Mouse (Mus musculus): Measurements from ENCODE around the gene Sarnp. TPM values are rescaled to one million over a fixed set of nuclear protein-coding genes. Genes with fewer than 3 reads are reported as not detected.

Gene Sarnp
- polyA plus RNA-seq (2015; fragmentation: Nextera tagmentation; extraction: Ambion mirVana): 190 and 199 TPM in 2 replicates

DNA sequence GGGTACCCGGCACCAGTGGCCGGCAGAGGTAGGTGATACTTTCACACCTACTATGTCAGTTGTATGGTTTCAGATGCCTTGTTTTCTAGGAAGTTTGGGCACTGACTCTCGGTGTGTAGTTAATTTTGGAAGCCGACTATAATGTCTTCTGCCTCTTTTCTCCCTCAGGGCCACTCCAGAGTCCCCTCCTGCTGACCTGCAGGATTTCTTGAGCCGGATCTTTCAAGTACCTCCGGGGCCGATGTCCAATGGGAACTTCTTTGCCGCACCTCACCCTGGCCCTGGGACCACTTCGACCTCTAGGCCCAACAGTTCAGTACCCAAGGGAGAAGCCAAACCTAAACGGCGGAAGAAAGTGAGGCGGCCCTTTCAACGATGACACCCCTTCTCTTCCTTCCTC, at the start of gene Sarnp:
Gene Sarnp (plus strand): TSS at position 301 of the 400 bp plus-strand sequence.
- Histone ChIP-seq H3K36me3 (peaks cover 69% of the 10 kb centered on the region), H3K4me3 (no peak within 1 kb of the TSS), H3K9ac (replicated peaks) (no peak within 1 kb of the TSS), H3K27ac (replicated peaks) (no peak within 1 kb of the TSS), H3K4me2 (replicated peaks) (no peak within 1 kb of the TSS), H3K9me3 (no peaks in the 10 kb centered on the region), H3K27me3 (no peaks in the 10 kb centered on the region), H3K4me1 (peaks cover 12% of the 10 kb centered on the region)
- WGBS: 94% methylated on average over 13 of the region's 13 CpGs
- no peak for ATAC-seq (replicated peaks)

- ATAC-seq (replicated peaks): no peak
- Histone ChIP-seq H3K4me1 (no peaks in the 10 kb centered on the region), H3K27me3 (no peaks in the 10 kb centered on the region), H3K36me3 (0 out of 2 replicates have a peak, but pooled peaks cover 3% of the 10 kb centered on the region), H3K4me2 (replicated peaks) (no peak overlapping the region), H3K27ac (replicated peaks) (no peak overlapping the region), H3K9me3 (no peaks in the 10 kb centered on the region), H3K4me3 (no peak overlapping the region), H3K9ac (replicated peaks) (no peak overlapping the region)
- 85% methylated on average over 2 of the region's 2 CpGs for WGBS
Measured at GRCm38 (mm10) chr10:128772895-128773294, 44.2 kb upstream of the Sarnp start.

GRCm38 (mm10) chr10:128773685-128774084, 43.4 kb upstream of the Sarnp start:
- Histone ChIP-seq H3K4me3 (no peak overlapping the region), H3K4me2 (replicated peaks) (no peak overlapping the region), H3K4me1 (no peaks in the 10 kb centered on the region), H3K27ac (replicated peaks) (no peak overlapping the region), H3K36me3 (0 out of 2 replicates have a peak, but pooled peaks cover 3% of the 10 kb centered on the region), H3K9ac (replicated peaks) (no peak overlapping the region), H3K27me3 (no peaks in the 10 kb centered on the region), H3K9me3 (no peaks in the 10 kb centered on the region)
- 32% methylated on average over 5 of the region's 5 CpGs for WGBS
- ATAC-seq (replicated peaks): no peak

DNA sequence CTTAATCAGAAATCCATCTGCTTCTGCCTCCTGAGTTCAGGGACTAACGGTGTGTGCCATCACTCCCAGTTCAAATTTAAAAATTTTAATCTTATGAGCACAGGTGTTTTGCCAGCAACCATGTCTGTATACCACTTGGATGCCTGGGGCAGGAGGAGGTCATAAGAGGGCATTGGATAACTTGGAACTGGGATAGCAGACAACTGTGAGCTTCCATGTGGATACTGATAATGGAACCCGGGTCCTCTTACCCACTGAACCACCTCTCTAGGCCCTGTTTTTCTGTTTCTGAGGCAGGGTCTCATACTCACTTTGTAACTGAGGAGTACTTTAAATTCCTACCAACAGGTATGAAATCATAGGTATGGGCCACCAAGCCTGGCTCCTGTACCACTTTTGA, 38.7 kb upstream of the Sarnp start:
- H3K4me1 ChIP-seq: no peaks in the 10 kb centered on the region
- H3K4me2 ChIP-seq (replicated peaks): no peak overlapping the region
- no peaks in the 10 kb centered on the region for H3K9me3 ChIP-seq
- no peak for ATAC-seq (replicated peaks)
- H3K9ac ChIP-seq (replicated peaks): no peak overlapping the region
- no peak overlapping the region for H3K4me3 ChIP-seq
- no peaks in the 10 kb centered on the region for H3K27me3 ChIP-seq
- H3K27ac ChIP-seq (replicated peaks): no peak overlapping the region
- H3K36me3 ChIP-seq: no peaks in the 10 kb centered on the region
- WGBS: 89% methylated on average over 2 of the region's 2 CpGs

DNA sequence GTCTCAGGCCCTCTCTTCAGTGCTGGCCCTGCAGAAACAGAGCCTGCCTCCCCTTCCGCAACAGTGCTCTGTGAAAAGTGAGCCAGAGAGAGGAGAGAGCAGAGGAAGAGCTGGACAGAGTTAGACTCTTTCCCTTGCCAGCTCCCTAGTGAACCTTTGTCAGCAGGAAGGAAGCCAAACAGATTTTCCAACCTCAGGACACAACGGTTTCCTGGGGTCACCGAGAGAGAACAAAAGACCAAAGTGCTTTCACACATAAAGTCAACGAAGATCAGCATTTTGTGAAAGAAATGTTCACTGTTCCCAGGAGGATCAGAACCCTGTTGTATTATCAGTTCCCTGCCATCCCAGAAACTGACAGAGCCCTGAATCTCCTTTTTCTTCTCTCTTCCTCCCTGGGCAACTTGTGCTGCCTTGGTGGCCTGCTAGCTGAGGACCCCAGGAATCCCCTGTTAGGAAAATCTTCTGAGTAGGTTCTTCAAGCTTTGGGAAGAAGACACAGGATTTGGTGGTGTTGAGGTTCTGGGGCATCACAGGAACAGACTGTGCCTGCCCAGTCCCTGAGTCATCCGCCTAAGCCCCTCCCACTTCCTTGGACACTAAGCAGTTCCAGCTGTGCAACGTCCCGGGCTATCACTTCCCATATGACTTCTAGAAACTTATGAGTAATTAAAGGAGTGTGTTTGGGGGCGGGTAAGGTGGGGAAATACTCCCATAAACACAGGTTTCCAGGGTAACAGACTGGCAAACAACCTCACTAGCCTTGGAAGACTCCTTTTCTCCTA, 37.9 kb upstream of the Sarnp start:
- H3K4me3 ChIP-seq: no peak overlapping the region
- ATAC-seq (replicated peaks): no peak
- 0 out of 2 replicates have a peak, but pooled peaks cover 3% of the 10 kb centered on the region for H3K9me3 ChIP-seq
- H3K9ac ChIP-seq (replicated peaks): no peak overlapping the region
- H3K27ac ChIP-seq (replicated peaks): no peak overlapping the region
- no peaks in the 10 kb centered on the region for H3K36me3 ChIP-seq
- WGBS: 40% methylated on average over 8 of the region's 8 CpGs
- H3K4me2 ChIP-seq (replicated peaks): no peak overlapping the region
- H3K4me1 ChIP-seq: no peaks in the 10 kb centered on the region
- no peaks in the 10 kb centered on the region for H3K27me3 ChIP-seq

- Histone ChIP-seq H3K4me1 (no peaks in the 10 kb centered on the region), H3K9ac (replicated peaks) (no peak overlapping the region), H3K36me3 (no peaks in the 10 kb centered on the region), H3K9me3 (0 out of 2 replicates have a peak, but pooled peaks cover 3% of the 10 kb centered on the region), H3K27ac (replicated peaks) (no peak overlapping the region), H3K4me2 (replicated peaks) (no peak overlapping the region), H3K4me3 (no peak overlapping the region), H3K27me3 (no peaks in the 10 kb centered on the region)
- 90% methylated on average over 1 of the region's 1 CpGs for WGBS
- ATAC-seq (replicated peaks): no peak
Measured at GRCm38 (mm10) chr10:128780200-128780599, 36.9 kb upstream of the Sarnp start.

GRCm38 (mm10) chr10:128790398-128791124, 26.6 kb upstream of the Sarnp start, which contains the start of gene Mmp19:
Mmp19 (plus strand) TSS chr10:128790910.
- Histone ChIP-seq H3K27ac (replicated peaks) (no peak within 1 kb of the TSS), H3K27me3 (0 out of 2 replicates have a peak, but pooled peaks cover 3% of the 10 kb centered on the region), H3K36me3 (no peaks in the 10 kb centered on the region), H3K4me1 (no peaks in the 10 kb centered on the region), H3K4me3 (no peak within 1 kb of the TSS), H3K9ac (replicated peaks) (no peak within 1 kb of the TSS), H3K9me3 (no peaks in the 10 kb centered on the region), H3K4me2 (replicated peaks) (no peak within 1 kb of the TSS)
- no peak for ATAC-seq (replicated peaks)
- WGBS: 71% methylated on average over 7 of the region's 7 CpGs

- H3K4me3 ChIP-seq: no peak overlapping the region
- H3K36me3 ChIP-seq: no peaks in the 10 kb centered on the region
- H3K9me3 ChIP-seq: no peaks in the 10 kb centered on the region
Measured at GRCm38 (mm10) chr10:128792041-128792440, 25.1 kb upstream of the Sarnp start.

DNA sequence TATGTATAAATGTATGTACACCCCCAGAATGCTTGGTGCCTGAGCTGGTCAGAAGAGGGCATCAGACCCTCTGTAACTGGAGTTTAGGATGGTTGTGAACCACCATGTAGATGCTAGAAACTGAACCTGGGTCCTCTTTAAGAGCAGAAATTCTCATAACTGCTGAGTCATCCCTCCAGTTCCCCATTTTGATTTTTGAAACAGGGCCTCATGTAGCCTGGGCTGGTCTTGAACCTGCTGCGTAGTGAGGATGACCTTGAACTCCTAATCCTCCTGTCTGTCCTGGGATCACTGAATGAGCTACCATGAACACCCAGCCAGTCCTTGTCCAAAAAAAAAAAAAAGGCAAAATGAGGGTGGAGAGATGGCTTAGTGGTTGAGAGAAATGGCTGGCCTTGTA, 23.9 kb upstream of the Sarnp start:
- H3K27ac ChIP-seq (replicated peaks): no peak overlapping the region
- ATAC-seq (replicated peaks): no peak
- H3K36me3 ChIP-seq: no peaks in the 10 kb centered on the region
- no peaks in the 10 kb centered on the region for H3K9me3 ChIP-seq
- WGBS: 91% methylated on average over 1 of the region's 1 CpGs
- no peak overlapping the region for H3K4me3 ChIP-seq
- no peaks in the 10 kb centered on the region for H3K4me1 ChIP-seq
- no peaks in the 10 kb centered on the region for H3K27me3 ChIP-seq
- H3K4me2 ChIP-seq (replicated peaks): no peak overlapping the region
- H3K9ac ChIP-seq (replicated peaks): no peak overlapping the region

More at GRCm38 (mm10) chr10:128792041-128792440, 25.1 kb upstream of the Sarnp start:
- Histone ChIP-seq H3K4me1 (no peaks in the 10 kb centered on the region), H3K9ac (replicated peaks) (no peak overlapping the region), H3K27me3 (no peaks in the 10 kb centered on the region), H3K4me2 (replicated peaks) (no peak overlapping the region), H3K27ac (replicated peaks) (no peak overlapping the region)
- ATAC-seq (replicated peaks): no peak

DNA sequence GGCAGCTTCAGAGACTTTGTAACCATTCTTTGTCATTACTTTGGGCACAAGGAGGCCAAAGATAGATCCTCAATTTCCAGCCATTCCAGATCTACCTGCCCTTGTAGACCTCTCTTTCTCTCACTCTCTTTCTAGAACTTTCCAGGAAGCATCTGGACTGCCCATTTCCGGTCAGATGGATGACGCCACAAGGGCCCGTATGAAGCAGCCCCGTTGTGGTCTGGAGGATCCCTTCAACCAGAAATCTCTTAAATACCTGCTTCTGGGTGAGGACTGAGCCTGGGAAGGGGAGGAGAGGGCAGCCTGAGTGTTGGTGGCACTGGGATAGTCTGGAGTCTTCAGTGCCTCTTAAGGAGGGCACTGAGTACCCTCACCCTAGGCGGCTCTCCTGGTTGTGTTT, 22.7 kb upstream of the Sarnp start:
- no peak overlapping the region for H3K4me2 ChIP-seq (replicated peaks)
- H3K9ac ChIP-seq (replicated peaks): no peak overlapping the region
- ATAC-seq (replicated peaks): no peak
- H3K4me3 ChIP-seq: no peak overlapping the region
- WGBS: 92% methylated on average over 5 of the region's 5 CpGs
- no peaks in the 10 kb centered on the region for H3K9me3 ChIP-seq
- H3K27me3 ChIP-seq: no peaks in the 10 kb centered on the region
- no peak overlapping the region for H3K27ac ChIP-seq (replicated peaks)
- no peaks in the 10 kb centered on the region for H3K4me1 ChIP-seq
- no peaks in the 10 kb centered on the region for H3K36me3 ChIP-seq

- no peak overlapping the region for H3K4me3 ChIP-seq
- WGBS: 96% methylated on average over 3 of the region's 3 CpGs
- H3K9me3 ChIP-seq: no peaks in the 10 kb centered on the region
- no peaks in the 10 kb centered on the region for H3K4me1 ChIP-seq
- H3K4me2 ChIP-seq (replicated peaks): no peak overlapping the region
- H3K27ac ChIP-seq (replicated peaks): no peak overlapping the region
- ATAC-seq (replicated peaks): no peak
- H3K27me3 ChIP-seq: no peaks in the 10 kb centered on the region
- no peaks in the 10 kb centered on the region for H3K36me3 ChIP-seq
- H3K9ac ChIP-seq (replicated peaks): no peak overlapping the region
Measured at GRCm38 (mm10) chr10:128795581-128795980, 21.6 kb upstream of the Sarnp start.

- 98% methylated on average over 8 of the region's 8 CpGs for WGBS
- no peak for ATAC-seq (replicated peaks)
- H3K4me1 ChIP-seq: peaks cover 12% of the 10 kb centered on the region
- H3K36me3 ChIP-seq: peaks cover 5% of the 10 kb centered on the region; the same call in 1 of the 2 replicates
- no peak overlapping the region for H3K27ac ChIP-seq (replicated peaks)
- H3K9ac ChIP-seq (replicated peaks): no peak overlapping the region
- H3K9me3 ChIP-seq: no peaks in the 10 kb centered on the region
- no peak overlapping the region for H3K4me3 ChIP-seq
- no peaks in the 10 kb centered on the region for H3K27me3 ChIP-seq
- no peak overlapping the region for H3K4me2 ChIP-seq (replicated peaks)
Measured at GRCm38 (mm10) chr10:128798676-128799075, 18.5 kb upstream of the Sarnp start.

Measured in forebrain, embryonic 15.5 days (tissue).